Mouse (Mus musculus) cerebellum, adult 11 months (tissue): ENCODE measurements around the gene Gm49320.
"Not testable (repeated sequence)": the region's sequence is repeated elsewhere in the genome, so short reads cannot be mapped to it uniquely, and the experiment has no call there.

Experiments
- DNase-seq: peaks from one replicate; pipeline ENCODE4 v3.0.0; 2022

The Gm49320 gene

DNA sequence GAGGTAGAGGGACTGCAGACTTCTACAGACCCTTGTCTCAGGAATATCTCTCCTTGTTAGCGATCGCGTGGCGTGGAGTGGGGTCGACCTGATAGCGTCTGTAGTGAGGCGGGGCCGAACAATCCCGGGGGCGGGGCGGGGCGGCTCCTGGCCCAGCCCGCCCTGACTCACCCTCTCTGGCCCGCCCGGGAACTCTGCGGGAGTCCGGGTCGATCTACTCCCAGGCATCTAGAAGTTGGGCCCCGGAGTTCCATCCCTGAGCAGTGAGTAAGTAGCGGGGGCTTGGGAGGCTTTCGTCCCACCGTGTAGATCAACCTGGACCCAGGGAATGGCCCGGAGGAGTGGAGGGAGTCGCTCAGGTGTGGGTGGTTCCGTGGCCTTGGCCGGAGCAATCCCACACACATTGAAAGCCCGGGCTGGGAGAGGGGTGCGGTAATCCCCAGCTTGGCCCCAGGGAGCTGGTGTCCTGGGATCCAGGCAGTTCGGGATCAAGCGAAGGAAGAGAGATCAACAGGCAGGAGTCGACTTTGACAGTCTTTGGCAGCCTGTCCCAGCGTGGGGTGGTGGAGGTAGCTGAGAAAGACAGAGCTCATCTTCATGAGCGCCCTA, 11.8 kb upstream of the Gm49320 start, which contains the start of gene Lrrc8e:
Gene Lrrc8e, plus strand, starts transcription at position 89 of the 609 bp plus-strand sequence.
- DNase-seq, result no peak

DNA sequence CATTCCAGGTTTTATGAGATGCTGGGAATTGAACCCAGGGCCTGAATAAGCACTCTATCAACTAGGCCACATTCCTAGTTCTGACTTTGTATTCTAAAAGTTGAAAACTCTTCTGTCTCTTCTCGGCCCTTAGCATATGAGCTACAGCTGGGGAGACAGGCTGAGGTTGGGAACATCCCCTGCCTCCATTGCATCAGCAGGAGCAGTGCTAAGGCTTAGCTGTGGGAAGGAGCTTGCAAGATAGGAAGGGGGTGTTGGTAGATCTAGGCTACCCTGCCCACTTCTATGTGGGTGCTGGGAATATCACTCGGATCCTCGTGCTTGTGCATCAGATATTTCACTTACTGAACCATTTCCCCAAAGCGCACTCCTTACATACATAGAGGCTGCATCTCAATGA, 10.7 kb upstream of the Gm49320 start:
- no peak for DNase-seq

DNA sequence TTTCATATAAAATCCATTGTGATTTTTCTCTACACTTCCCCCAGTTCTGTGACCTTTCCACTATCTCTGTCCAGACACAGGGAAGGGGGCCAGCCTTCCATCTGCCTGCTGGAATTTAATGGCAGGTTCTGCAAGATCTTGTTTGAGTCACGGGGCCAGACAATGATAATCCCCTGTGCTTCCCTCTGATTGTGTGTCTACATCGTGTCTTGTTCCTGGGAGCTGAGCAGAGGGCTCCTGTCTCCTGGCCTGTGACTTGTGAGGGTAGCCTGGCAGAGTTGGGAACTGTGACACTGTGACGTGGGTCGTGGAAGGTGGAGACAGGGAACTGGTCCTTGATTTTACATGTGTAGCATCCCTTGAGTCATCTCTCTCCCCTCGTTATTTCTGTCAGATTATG, 8.9 kb upstream of the Gm49320 start:
- no peak for DNase-seq

GRCm38 (mm10) chr8:4230612-4231351, 7.9 kb upstream of the Gm49320 start:
- DNase-seq, result no peak

DNA sequence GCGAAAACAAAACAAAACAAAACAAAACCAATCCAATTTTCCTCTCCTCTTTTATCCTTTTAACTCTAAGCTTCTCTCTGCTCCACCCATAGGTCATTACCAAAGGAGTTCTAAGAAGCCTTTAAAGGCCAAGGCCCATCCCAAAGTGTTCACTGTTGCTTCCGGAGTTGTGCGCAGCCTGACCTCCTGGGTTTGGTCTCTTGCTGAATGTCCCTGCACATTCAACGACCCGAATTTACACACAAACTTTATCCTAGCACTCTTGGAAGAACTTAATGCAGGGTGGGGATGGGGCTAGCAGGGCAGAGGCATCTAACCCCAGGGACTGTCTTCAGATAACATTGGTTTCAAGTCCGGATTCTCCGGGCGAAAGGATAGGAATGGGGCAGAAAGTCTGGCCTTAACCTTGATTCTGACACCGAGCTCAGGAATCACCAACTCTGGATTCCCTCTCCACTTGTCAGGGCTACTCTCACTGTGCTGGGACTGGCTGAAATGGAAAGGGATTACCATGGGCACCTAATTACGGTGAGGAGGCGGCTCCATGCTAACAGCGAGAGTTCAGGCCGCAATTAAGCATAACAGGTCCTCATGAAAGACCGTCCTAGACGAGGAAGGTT, 741 bp upstream of the Gm49320 start:
- no peak for DNase-seq

DNA sequence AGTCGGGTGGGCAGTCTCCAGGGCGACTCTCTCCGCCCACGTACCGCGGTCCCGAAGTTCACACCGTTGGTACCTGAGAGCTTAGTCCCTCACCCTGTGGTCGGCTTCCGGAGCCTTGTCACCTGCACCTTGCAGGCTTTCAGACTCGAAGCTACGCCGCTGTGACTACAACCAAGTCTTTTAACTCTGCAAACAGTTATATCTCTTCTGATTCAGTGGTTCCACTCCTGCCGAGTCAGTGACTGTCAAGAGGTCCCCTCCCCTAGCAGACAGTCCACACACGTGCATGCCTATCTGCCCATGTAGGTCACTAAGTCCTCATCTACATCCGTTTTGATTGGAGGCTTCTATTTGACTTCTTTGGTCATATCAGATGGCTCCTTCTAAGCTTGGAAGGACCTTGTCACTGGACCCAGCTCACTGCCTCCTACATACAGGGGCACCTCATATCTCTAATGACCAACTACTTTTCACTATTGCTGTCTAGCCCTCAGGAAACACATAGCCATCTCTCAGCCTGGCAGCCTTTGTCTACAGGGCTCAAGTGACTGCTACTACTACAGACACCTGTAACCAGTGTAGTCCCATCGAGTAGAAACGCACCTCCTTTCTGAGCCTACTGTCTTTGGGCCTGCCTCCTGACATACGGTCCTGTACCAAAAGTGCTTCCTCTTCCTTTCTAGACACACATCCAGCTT, 677 bp downstream of the Gm49320 start:
- DNase-seq, result no peak

- no peak for DNase-seq
These were observed 6.4 kb downstream of the Gm49320 start for GRCm38 (mm10) chr8:4245061-4245460.

GRCm38 (mm10) chr8:4245737-4246136, 7.1 kb downstream of the Gm49320 start:
- no peak for DNase-seq

GRCm38 (mm10) chr8:4247241-4247640, 8.6 kb downstream of the Gm49320 start:
- DNase-seq, result no peak

- DNase-seq, result no peak
These were observed 9.4 kb downstream of the Gm49320 start, which contains the start of gene Tgfbr3l for GRCm38 (mm10) chr8:4247951-4248540. Gene Tgfbr3l, plus strand, starts transcription at chr8:4248214.

DNA sequence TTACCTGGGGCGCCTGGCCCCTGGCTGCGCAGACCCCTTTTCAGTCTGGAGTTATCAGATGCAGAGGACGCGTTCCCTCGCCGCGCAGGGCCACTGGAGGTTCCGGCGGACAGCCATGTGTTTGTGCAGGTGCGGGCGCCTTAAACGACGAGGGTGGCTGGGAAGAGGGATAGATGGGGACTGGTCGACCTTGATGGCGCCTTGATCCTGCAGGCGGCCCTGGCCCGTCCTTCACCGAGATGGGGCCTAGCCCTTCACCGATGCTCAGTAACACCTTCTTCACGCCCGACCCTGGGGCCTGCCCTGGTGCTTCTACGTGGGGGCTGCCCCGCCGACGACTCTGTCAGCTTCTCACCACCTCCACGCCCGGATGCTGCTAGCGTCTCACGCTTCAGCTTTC, 10.5 kb downstream of the Gm49320 start:
- no peak for DNase-seq

GRCm38 (mm10) chr8:4250306-4250970, 11.8 kb downstream of the Gm49320 start:
- peak; percentile 75 for DNase-seq

GRCm38 (mm10) chr8:4252116-4252760, 13.6 kb downstream of the Gm49320 start:
- DNase-seq, result no peak

- DNase-seq, result peak; percentile 91
These were observed 14.5 kb downstream of the Gm49320 start, which contains the start of gene Snapc2 for GRCm38 (mm10) chr8:4252934-4253841. Gene Snapc2, plus strand, starts transcription at chr8:4253080.

DNA sequence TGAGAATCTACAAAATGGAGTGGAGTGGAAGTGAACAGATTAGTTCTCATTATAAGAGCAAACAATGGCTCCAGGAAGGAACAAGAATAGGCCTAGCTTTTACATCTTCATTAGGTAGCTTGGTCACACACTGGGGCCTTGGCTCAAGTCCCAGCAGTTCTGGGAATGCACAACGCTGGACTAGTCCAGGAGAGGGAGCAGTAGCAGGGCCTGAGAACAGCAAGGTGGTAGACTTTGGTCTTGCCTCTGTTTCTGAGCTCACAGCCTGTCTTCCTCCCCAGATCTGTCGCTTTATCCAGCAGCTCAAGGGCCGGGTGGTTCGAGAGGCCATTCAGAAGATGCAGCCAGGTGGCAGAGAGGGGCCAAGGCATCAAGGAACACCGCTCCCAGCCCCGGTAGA, 15.3 kb downstream of the Gm49320 start:
- DNase-seq, result peak; percentile 69

GRCm38 (mm10) chr8:4255471-4255870, 16.8 kb downstream of the Gm49320 start:
- not testable (repeated sequence) for DNase-seq

DNA sequence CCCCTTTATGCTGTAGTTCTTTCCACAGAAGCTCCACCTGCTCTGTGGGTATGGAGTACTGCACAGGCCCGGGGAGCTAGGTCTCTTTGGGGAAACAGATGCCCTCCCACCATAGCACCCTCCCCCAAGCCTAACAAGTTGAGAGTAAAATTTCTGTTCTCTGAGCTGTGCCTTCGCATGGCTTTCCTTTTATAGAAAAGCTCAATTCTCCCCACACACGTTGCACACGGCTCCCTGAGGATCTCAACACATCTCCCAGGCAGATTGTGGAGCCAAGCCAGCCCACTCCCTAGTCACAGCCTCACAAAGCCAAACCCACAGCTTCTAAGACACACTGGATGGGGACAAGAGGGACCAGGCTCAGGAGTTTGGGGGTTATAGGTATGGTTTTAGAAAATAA, 18.2 kb downstream of the Gm49320 start:
- no peak for DNase-seq

DNA sequence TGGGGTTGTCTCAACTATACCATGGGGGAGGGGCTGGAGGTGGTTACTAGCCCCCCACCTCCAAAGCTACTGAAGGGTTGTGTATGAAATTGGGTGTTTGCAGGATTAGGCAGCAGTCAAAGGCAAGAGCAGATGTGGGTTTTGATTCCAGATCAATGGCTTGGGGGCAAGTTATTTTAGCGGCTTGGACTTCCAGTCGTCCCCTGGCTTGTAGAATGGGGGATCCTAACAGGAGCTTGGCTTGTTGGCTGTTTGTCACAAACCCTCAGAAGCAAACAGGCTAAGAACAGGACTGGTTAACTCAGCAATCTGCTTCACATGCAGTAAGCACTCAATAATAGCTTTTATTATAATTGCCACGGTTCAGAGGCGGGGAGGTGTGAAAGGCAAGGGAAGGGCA, 18.7 kb downstream of the Gm49320 start:
- no peak for DNase-seq

DNA sequence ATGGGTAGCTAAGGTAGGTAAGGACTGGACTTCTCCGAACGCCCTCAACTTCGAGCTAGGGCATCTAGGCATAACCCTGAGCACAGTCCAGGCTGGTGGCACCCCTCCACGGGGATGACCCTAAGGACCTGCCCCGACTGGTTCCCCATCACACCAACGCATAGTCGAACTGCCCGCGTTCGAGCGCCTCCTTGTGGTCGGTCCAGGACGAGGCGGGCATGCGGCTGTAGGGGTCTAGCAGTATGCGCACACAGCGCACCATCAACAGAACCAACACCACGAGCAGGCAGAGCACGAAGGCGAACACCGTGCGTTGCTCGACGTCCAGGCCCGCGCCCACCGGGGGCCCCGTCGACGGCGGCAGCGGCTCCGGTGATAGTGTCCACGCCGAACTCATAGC, 19.6 kb downstream of the Gm49320 start:
- peak; percentile 58 for DNase-seq

- DNase-seq, result no peak
These were observed 20.0 kb downstream of the Gm49320 start for GRCm38 (mm10) chr8:4258678-4259077.
